Mouse (Mus musculus): Measurements from ENCODE around the gene Pcsk4. TPM values are rescaled to one million over a fixed set of nuclear protein-coding genes. Genes with fewer than 3 reads are reported as not detected.
A peak's percentile ranks its signal among the peaks of the same experiment; 100 is the strongest.

Gene Pcsk4
- total RNA-seq (2021), result 1 to 10 TPM; 1.3 TPM
- long read RNA-seq, experiment 1, partial matches to known transcripts, result 0 of 5 reads
- long read RNA-seq, experiment 1, other reads (novel, unspliced or antisense), result 4 of 5 reads
- long read RNA-seq, experiment 2, result 0 reads

DNA sequence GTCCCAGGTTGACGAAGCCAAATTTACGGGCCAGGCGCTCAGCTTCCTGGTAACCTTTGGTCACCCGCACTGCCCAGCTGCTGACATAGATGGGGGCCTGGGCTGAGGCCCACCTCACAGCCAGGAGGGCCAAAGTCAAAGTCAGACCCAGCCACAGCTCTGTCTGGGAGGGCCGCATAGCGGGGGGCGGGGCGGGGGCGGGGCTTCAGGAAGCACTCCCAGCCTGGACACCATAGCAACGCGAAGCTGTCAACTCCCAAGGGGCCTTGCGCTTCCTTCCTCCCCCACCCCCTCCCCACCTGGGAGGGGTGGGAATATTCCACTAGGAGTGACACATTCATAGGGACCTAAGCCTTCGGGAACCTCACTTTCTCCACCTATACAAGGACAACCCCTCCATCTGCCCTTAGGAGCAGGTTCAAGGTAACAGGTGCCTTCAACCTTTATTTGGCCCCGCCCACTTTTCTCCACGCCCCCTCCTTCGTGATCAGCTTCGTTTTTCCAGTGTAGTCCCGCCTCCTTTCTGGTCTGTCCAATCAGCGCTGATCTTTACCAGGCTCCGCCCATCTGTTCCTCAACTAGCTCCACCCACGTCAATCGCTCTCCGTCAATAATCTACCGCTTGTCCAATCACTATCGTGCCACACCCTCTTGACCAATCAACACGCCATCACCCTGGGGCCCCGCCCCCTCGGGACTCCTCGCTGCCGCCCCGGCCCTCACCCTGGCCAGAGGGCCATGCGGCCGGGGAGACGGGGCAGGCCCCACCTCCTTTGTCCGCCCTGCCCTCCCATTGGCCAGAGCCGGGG, at the start of gene Pcsk4, which contains the start of gene Reep6:
Gene Pcsk4 (minus strand): TSS at position 226 of the 809 bp plus-strand sequence.
Gene Reep6 (plus strand): TSS at position 681 of the 809 bp plus-strand sequence.
- DNase-seq, result peak; percentile 90 to 95

DNA sequence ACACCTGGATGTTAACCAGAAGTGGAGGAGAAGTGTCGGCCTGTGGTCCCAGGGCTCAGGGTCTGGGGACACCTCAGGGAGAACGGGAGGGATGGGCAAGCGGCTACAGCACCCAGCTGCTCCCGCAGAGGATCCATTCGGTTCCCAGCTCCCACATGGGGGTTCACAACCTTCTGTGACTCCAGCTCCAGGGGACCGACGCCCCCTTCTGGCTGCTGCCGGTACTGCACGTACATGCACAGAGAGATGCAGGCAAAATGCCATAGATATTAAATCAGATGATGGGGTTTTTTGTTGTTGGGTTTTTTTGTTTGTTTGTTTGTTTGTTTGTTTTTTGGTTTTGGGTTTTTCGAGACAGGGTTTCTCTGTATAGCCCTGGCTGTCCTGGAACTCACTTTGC, 48.4 kb upstream of the Pcsk4 start:
- DNase-seq, result no peak

DNA sequence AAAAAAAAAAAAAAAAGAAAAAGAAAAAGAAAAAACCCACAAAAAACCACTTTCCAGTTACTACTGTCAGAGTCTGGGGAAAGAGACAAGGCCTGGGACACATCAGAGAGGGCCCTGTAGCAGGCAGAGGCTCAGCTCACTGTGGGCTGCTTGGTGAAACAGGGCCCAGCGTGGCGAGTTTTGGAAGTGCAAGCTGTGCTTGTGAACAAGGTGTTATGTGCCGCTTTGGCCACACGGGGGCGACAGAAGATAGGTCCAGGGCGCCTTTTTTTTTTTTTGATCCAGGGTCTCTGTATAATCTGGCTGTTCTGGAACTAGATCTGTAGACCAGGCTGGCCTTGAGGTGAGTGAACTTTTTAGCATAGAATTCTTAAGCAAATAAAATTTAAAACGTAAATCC, 46.9 kb upstream of the Pcsk4 start:
- peak; percentile 85 to 96 for DNase-seq

GRCm38 (mm10) chr10:80374063-80374462, 44.8 kb upstream of the Pcsk4 start:
- peak; percentile 73 to 86 for DNase-seq

GRCm38 (mm10) chr10:80372706-80373105, 43.4 kb upstream of the Pcsk4 start:
- DNase-seq, result no peak

GRCm38 (mm10) chr10:80371983-80372382, 42.7 kb upstream of the Pcsk4 start:
- no peak for DNase-seq

DNA sequence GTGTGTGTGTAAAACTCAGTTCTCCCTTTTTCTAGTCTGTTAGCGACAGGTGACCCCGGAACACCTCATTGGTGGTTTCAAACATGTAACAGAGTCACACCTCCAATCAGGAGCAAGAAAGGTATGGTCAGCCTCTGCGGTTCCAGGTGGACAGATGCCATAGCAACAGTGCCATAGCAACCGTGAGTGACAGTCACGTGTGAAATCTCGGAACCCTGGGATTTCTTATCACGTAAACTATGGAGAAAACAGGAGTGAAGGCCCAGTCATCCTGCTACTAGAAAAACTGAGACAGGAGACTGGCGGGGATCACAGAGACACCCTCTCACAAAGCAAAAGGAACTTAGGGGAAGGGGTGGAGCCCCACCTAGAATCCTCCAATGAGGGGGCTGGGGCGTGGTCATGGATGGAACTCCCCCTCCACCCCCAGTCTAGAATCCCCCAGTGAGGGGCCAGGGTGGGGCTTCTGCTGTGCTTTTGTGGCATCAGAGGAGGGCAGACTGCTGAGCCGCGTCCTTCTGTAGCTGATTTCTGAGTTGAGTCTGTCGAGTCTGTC, 42.2 kb upstream of the Pcsk4 start:
- no peak for DNase-seq

DNA sequence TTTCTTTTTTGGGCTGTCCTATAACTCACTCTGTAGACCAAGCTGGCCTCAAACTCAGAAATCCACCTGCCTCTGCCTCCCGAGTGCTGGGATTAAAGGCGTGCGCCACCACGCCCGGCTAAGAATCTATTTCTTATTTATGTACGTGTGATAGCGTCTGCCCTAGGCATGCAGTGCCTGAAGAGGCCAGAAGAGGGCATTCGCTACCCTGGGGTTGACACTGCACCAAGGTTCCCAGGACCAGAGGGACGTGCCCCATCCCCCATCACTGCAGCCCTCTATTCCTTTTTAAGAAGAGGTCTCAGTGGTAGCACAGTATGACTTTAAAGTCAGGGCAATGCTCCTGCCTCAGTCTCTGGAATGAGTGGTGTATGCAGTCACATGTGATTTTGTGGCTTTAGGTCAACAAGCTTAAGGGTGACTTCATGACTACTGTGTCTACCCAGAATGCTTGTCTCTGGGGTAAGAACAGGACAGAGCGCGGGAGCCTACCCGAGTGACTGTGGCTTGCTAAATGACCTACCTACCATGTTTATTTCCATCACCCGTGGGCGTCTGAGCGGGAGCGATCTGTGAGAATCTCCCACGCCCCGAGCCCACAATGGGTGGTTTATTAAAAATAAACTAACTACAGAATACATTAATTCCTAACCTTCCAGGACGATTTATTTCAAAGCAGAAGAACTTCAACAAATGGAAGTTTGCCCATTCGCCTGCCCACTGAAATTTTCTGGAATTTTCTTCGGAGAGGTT, 40.9 kb upstream of the Pcsk4 start:
- DNase-seq, result no peak

DNA sequence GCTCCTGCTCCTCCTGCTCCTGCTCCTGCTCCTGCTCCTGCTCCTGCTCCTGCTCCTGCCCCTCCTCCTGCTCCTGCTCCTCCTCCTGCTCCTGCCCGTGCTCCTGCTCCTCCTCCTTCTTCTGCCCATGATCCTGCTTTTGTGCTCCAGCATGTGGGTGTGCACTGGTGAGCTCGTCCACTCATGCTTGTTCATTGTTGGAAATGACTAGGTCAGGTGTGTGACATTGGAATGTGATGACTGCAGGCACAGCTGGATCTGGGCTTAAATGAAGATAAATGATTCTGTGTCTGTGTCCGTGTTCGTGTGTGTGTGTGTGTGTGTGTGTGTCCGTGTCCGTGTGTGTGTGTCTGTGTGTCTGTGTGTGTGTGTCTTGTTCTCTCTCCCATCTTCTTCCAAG, 39.1 kb upstream of the Pcsk4 start:
- no peak for DNase-seq

DNA sequence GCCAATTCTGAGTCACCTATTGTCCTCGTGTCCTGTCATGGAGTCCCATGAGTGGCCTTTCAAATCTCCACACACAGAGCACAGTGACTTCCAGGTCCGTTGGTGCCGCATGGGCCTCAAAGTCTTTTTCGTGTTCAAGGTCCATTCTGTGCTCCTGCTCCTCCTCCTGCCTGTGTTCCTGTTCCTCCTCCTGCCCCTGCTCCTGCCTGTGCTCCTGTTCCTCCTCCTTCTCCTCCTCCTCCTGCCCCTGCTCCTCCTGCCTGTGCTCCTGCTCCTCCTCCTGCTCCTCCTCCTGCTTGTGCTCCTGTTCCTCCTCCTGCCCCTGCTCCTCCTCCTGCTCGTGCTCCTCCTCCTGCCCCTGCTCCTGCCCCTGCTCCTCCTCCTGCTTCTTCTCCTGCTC, 38.7 kb upstream of the Pcsk4 start:
- no peak for DNase-seq

GRCm38 (mm10) chr10:80365736-80366135, 36.4 kb upstream of the Pcsk4 start:
- no peak for DNase-seq

- DNase-seq, result no peak
Measured at GRCm38 (mm10) chr10:80363734-80364133, 34.4 kb upstream of the Pcsk4 start.

DNA sequence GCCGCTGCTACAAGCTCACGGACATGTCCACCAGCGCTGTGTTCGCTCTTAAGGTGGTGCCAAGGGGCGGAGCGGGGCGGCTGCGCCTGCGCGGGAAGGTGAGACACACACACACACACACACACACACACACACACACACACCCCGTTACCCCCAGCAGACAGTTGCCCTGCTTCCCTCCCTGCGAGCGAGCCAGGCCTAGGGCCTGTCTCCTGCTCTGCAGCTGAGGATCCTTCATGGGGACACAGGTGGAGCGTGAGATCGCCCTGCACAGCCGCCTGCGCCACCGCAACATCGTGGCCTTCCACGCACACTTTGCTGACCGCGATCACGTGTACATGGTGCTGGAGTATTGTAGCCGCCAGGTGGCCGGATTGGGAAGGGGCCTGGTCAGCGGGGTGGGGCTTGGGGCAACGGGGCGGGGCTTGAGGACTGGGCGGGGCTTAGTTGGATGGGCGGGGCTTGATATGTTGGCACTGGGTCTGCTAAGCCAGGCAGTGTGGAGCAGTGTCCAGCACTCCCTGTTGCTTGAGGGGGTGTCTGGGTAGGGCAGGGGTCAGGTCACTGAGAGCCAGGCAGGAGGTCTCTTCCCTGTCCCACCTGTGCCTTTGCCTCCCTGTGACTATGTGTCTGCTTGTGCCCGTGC, 28.8 kb upstream of the Pcsk4 start:
- peak in 1 of 2 experiments; percentile 54 for DNase-seq

DNA sequence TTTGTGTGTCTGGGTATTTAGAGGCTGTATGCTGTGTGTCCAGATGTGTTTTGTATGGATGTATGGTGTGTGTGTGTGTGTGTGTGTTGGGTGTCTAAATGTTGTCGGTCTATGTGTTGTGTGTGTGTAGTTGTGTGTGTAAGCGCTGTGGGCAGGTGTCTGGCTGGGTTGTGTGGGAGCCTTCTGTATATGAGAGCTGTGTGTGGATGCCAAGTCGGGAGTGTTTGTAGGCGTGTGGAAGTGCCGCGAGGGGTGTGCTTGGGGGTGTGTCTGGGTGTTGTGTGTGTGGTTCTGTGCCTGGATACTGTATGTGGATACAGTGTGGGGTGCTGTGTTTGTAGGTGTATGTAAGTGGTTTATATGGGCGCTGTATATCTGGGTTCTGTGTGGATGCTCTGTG, 28.0 kb upstream of the Pcsk4 start:
- DNase-seq, result no peak

GRCm38 (mm10) chr10:80356737-80357136, 27.4 kb upstream of the Pcsk4 start:
- DNase-seq, result no peak

DNA sequence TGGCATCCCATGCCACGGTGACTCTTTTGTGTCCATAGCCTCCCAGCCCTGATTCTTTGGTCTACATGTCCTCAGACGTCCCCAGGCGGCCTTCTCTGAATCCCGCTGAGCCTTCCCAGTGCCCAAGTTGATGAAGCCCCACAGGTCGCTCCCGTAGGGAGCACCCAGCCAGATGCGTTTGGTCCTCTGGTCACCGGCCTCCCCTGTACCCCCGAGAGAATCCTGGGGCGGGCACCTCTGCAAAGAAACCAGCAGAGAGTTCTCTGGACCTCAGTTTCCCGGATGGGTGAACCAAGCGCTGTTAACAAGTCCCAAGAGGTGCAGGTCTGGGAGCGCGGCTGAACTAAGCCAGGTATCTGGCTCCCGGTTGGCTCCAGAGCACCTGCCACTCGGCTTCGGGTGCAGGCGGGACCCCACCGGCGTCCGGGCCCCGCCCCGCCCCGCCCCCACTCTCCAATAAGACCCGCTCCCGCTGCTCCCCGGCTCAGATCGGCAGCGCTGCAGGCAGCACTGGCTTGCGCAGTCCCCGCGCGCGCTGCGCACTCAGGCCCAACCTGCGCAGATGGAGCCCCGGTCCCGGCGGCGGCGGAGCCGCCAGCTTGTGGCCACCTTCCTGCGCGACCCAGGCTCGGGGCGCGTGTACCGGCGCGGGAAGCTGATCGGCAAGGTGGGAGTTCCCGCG, 26.8 kb upstream of the Pcsk4 start, which contains the start of gene Plk5:
Gene Plk5 (plus strand): TSS at position 459 of the 682 bp plus-strand sequence.
- DNase-seq, result no peak

DNA sequence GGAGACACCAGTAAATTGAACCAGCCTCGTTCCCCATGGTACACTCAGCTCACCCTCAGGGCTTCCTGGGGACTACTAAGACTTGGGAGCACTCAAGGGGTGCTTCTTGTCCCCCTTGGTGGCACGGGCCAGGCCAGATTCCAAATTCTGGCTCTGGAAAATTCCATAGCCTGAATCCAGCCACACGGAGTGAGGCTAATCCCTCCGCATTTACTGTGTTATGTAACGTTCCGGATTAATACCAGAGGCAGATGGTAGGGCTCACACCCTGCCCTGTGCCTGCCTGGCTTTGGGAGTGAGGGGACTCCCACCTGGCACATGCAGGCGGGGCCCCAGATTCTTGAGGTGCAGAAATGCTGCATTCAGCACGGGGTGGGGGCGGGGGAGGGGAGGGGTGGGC, 26.1 kb upstream of the Pcsk4 start:
- no peak for DNase-seq

DNA sequence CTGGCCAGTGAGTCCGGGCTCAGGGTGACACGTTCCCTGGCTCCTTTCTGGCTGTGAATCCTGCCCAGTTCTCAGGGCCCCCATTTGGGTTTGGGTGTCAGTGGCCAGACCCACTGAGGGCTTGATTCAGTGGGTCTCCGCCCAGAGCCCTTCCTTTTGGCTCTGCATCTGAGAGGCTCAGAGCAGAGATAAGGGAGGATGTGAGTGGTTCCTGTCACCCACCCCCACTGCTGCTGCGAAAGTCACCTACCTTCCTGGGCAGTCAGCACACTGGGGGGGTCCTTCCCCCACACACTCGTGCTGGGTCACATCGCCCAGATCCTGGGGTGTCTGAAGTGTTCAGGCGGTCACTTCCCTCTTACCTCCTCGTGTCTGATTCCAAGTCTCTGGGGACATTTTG, 23.4 kb upstream of the Pcsk4 start:
- no peak for DNase-seq

GRCm38 (mm10) chr10:80351896-80352295, 22.6 kb upstream of the Pcsk4 start:
- DNase-seq, result no peak

DNA sequence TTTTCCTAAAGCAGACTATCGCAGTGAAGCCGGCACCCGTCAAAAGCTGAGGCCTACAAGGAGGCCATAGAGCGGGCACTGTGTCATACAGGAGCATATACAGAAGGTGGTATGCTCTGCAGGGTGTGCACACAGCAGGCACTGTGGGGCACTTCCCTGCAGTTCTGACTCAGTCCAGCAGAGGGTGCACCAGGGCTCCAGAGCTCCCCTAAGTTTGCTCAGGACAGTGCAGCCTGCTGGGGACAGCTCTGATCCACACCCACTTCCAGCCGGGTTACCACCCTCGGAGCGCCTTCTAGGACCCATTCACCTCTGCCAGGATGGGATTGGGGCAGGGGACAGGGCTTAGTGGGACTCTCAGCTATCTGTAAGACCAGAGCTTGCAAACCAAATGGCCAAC, 21.0 kb upstream of the Pcsk4 start:
- DNase-seq, result peak; percentile 82 to 95

DNA sequence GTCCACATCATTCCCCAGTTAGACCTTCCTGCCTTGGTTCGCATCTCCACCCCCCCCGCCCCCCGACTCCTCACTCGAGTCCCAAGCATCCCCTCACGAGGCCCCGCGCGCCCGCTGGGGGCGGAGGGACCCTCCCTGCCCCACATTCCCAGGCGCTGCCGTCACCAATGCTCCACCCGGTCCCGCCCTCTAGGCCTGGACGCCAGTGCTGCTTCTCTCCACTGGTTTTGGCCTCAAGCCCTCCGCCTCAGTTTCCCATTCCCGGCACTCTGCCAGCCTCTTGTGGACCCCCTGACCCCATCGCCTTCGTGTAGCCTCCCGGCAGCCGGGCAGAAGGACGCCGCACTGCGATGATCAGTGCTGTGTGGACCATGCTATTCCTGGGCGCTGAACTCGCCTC, 19.7 kb upstream of the Pcsk4 start:
- peak; percentile 47 to 48 for DNase-seq

Data from heart, adult 18-20 months (tissue).